Mouse (Mus musculus): ENCODE measurements around the gene Olfr1036. TPM values are rescaled to one million over a fixed set of nuclear protein-coding genes. Genes with fewer than 3 reads are reported as not detected.
"Not testable (repeated sequence)": the region's sequence is repeated elsewhere in the genome, so short reads cannot be mapped to it uniquely, and the experiment has no call there.

The Olfr1036 gene
- not detected in 2 replicates for polyA plus RNA-seq (2014; fragmentation: Nextera tagmentation; extraction: Ambion mirVana)

DNA sequence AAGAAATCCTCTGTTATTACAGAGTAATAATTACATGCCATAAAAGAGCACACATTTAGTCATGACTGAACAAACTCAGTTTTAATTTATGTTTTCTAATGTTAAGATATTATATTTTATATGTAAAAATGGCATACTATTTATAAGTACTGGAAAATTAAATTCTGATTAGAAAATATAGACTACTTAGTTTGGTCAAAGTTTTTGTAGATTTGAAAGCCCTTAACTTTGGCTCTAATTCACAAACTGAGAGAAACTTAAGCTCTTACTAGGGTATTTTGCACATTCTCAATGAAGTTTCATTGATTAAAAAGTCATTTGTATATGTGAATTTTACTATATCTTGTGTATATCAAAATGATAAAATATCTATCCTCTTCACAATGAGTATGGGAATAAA is at the start of gene Olfr1036:
Gene Olfr1036 (plus strand): TSS at position 301 of the 400 bp plus-strand sequence.
- not testable (repeated sequence) for H3K4me2 ChIP-seq (ENCODE audit: low read length); H3K27ac ChIP-seq (ENCODE audit: low read depth, low read length); H3K9ac ChIP-seq (ENCODE audit: low read length); DNase-seq (ENCODE audit: low spot score); H3K4me1 ChIP-seq (ENCODE audit: control insufficient read depth, insufficient read depth, low read length); H3K4me3 ChIP-seq (ENCODE audit: low read depth, low read length); H3K36me3 ChIP-seq (ENCODE audit: control insufficient read depth, insufficient read depth, low read length); H3K9me3 ChIP-seq (replicated peaks; ENCODE audit: control insufficient read depth, low read length); ATAC-seq; H3K27me3 ChIP-seq (replicated peaks; ENCODE audit: control insufficient read depth, insufficient read depth, low read length)

DNA sequence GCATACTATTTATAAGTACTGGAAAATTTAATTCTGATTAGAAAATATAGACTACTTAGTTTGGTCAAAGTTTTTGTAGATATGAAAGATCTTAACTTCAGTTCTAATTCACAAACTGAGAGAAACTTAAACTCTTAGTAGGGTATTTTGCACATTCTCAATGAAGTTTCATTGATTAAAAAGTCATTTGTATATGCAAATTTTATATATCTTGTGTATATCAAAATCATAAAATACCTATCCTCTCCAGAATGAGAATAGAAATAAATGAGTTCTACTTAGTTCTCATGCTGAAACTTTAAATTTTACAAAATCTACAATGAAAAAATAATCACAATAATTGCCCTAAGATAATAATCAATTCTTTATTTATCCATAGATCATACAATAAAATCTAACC is 28.2 kb upstream of the Olfr1036 start, which contains the start of gene Olfr1034:
Gene Olfr1034 (plus strand): TSS at position 301 of the 400 bp plus-strand sequence.
- Histone ChIP-seq H3K9ac (ENCODE audit: low read length) (no peak within 1 kb of the TSS), H3K9me3 (replicated peaks; ENCODE audit: control insufficient read depth, low read length) (no peaks in the 10 kb centered on the region), H3K4me1 (ENCODE audit: control insufficient read depth, insufficient read depth, low read length) (no peaks in the 10 kb centered on the region), H3K27ac (ENCODE audit: low read depth, low read length) (no peak within 1 kb of the TSS), H3K4me2 (ENCODE audit: low read length) (no peak within 1 kb of the TSS), H3K4me3 (ENCODE audit: low read depth, low read length) (no peak within 1 kb of the TSS), H3K36me3 (ENCODE audit: control insufficient read depth, insufficient read depth, low read length) (no peaks in the 10 kb centered on the region), H3K27me3 (replicated peaks; ENCODE audit: control insufficient read depth, insufficient read depth, low read length) (no peaks in the 10 kb centered on the region)
- ATAC-seq, result no peak
- no peak for DNase-seq (ENCODE audit: low spot score)

DNA sequence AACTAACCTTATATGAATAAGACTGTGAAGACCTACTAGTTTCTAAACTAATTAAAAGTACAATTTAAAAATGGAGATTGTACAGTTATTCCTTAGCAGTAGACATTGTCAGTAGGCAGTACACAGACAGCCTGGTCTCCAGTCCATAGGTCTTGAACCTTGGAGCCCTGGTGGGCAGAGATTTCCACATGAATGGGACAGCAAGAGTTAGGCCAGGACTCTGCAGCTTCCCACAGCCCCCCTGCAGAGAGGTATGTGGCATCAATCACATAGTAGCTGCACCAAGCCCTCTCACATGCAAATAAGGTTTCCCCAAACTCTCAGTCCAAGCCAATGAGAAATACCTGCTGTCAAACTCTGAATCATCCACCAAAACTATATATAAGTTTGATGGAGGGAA is 23.0 kb upstream of the Olfr1036 start:
- not testable (repeated sequence) for H3K27me3 ChIP-seq (replicated peaks; ENCODE audit: control insufficient read depth, insufficient read depth, low read length); H3K4me2 ChIP-seq (ENCODE audit: low read length); ATAC-seq

DNA sequence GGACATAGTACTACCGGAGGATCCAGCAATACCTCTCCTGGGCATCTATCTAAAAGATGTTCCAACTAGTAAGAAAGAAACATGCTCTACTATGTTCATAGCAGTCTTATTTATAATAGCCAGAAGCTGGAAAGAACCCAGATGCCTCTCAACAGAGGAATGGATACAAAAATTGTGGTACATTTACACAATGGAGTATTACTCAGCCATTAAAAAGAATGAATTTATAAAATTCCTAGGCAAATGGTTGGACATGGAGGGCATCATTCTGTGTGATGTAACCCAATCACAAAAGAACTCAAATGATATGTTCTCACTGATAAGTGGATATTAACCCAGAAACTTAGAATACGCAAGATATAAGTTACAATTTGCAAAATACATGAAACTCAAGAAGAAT is 10.0 kb upstream of the Olfr1036 start:
- not testable (repeated sequence) for H3K27ac ChIP-seq (ENCODE audit: low read depth, low read length); H3K27me3 ChIP-seq (replicated peaks; ENCODE audit: control insufficient read depth, insufficient read depth, low read length); H3K4me1 ChIP-seq (ENCODE audit: control insufficient read depth, insufficient read depth, low read length); ATAC-seq; H3K4me2 ChIP-seq (ENCODE audit: low read length); DNase-seq (ENCODE audit: low spot score); H3K4me3 ChIP-seq (ENCODE audit: low read depth, low read length); H3K9me3 ChIP-seq (replicated peaks; ENCODE audit: control insufficient read depth, low read length); H3K9ac ChIP-seq (ENCODE audit: low read length); H3K36me3 ChIP-seq (ENCODE audit: control insufficient read depth, insufficient read depth, low read length)
- WGBS, result 96% methylated on average over 2 of the region's 2 CpGs

More for the DNA sequence above, 23.0 kb upstream of the Olfr1036 start:
- not testable (repeated sequence) for DNase-seq (ENCODE audit: low spot score); H3K27ac ChIP-seq (ENCODE audit: low read depth, low read length); H3K4me1 ChIP-seq (ENCODE audit: control insufficient read depth, insufficient read depth, low read length); H3K36me3 ChIP-seq (ENCODE audit: control insufficient read depth, insufficient read depth, low read length); H3K4me3 ChIP-seq (ENCODE audit: low read depth, low read length); H3K9me3 ChIP-seq (replicated peaks; ENCODE audit: control insufficient read depth, low read length); H3K9ac ChIP-seq (ENCODE audit: low read length)

DNA sequence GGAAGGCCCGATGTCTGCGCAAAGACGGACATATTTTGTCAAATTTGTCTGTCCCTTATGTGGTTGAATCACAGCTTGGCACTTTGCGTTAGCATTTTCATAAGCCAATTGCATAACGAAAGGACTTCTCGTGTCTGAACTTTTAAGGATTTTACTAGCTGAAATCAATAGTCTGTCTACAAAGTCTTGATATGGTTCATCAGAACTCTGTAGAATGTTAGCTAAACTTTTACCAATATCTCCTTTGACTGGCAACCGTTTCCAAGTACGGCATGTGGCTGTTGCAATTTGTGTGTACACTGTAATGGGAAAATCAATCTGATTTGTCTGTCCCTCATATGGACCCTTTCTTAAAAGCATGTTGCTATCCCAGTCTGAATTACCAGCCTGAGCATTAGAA is 3.6 kb upstream of the Olfr1036 start:
- no peak overlapping the region for H3K4me3 ChIP-seq (ENCODE audit: low read depth, low read length)
- H3K27ac ChIP-seq (ENCODE audit: low read depth, low read length), result no peak overlapping the region
- no peak overlapping the region for H3K9ac ChIP-seq (ENCODE audit: low read length)
- 96% methylated on average over 8 of the region's 8 CpGs for WGBS
- H3K9me3 ChIP-seq (replicated peaks; ENCODE audit: control insufficient read depth, low read length), result no peaks in the 10 kb centered on the region
- no peak overlapping the region for H3K4me2 ChIP-seq (ENCODE audit: low read length)
- no peak for DNase-seq (ENCODE audit: low spot score)
- no peaks in the 10 kb centered on the region for H3K27me3 ChIP-seq (replicated peaks; ENCODE audit: control insufficient read depth, insufficient read depth, low read length)
- H3K36me3 ChIP-seq (ENCODE audit: control insufficient read depth, insufficient read depth, low read length), result no peaks in the 10 kb centered on the region
- ATAC-seq, result no peak
- no peaks in the 10 kb centered on the region for H3K4me1 ChIP-seq (ENCODE audit: control insufficient read depth, insufficient read depth, low read length)

DNA sequence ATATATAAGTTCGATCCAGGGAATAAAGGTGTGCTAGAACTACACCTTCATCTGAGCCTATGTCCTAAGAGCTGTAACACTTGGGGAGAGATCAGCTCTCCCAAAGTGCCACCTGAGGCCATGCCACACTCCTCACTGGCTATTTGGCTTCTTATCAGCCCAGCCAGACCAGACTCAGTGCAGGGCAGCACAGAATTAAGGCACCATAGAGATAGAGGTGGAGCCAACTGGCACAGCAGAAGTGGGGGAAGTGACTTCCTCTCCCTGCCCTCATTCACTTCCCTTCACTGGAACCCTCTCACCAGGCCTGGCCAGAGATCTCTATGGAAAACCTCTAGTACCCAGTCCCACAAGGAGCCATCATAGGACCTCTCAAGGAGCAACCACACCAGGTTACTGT is 6.7 kb downstream of the Olfr1036 start:
- H3K9me3 ChIP-seq (replicated peaks; ENCODE audit: control insufficient read depth, low read length); H3K27me3 ChIP-seq (replicated peaks; ENCODE audit: control insufficient read depth, insufficient read depth, low read length); ATAC-seq; H3K27ac ChIP-seq (ENCODE audit: low read depth, low read length); H3K36me3 ChIP-seq (ENCODE audit: control insufficient read depth, insufficient read depth, low read length); H3K9ac ChIP-seq (ENCODE audit: low read length); H3K4me2 ChIP-seq (ENCODE audit: low read length); DNase-seq (ENCODE audit: low spot score); H3K4me1 ChIP-seq (ENCODE audit: control insufficient read depth, insufficient read depth, low read length); H3K4me3 ChIP-seq (ENCODE audit: low read depth, low read length): not testable (repeated sequence)
- 84% methylated on average over 1 of the region's 1 CpGs for WGBS

DNA sequence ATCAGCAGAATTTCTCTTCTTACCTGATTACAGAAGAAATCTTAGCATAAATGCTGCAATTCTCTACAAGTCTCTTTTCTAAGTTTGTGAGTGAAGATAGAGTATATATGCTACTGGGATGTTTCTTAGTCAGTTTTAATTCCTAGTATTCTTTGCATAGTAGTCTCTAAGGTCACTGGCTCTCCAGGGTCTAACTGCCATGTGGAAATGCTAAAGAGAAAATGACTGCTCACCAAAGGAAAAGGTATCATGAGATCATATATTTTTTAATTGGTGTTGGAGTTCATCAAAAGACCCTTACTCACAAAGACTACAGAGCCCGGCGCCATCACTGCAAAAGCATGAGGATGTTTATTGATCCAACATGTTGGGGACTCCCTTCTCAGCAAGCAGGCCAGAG is 13.5 kb downstream of the Olfr1036 start, which contains the start of gene Olfr1037:
Gene Olfr1037 (minus strand): TSS at position 101 of the 400 bp plus-strand sequence.
- Histone ChIP-seq H3K4me1 (ENCODE audit: control insufficient read depth, insufficient read depth, low read length) (no peaks in the 10 kb centered on the region), H3K9ac (ENCODE audit: low read length) (no peak within 1 kb of the TSS), H3K27ac (ENCODE audit: low read depth, low read length) (no peak within 1 kb of the TSS), H3K4me2 (ENCODE audit: low read length) (no peak within 1 kb of the TSS), H3K27me3 (replicated peaks; ENCODE audit: control insufficient read depth, insufficient read depth, low read length) (no peaks in the 10 kb centered on the region), H3K36me3 (ENCODE audit: control insufficient read depth, insufficient read depth, low read length) (no peaks in the 10 kb centered on the region), H3K4me3 (ENCODE audit: low read depth, low read length) (no peak within 1 kb of the TSS), H3K9me3 (replicated peaks; ENCODE audit: control insufficient read depth, low read length) (no peaks in the 10 kb centered on the region)
- WGBS, result 99% methylated on average over 2 of the region's 2 CpGs
- ATAC-seq, result no peak
- no peak for DNase-seq (ENCODE audit: low spot score)

Other genes starting within 250 kb of the Olfr1036 start
- gene Olfr1019, start 228.5 kb upstream of the Olfr1036 start, polyA plus RNA-seq (2014; fragmentation: Nextera tagmentation; extraction: Ambion mirVana), result not detected in 2 replicates
- gene Olfr1020, start 227.0 kb upstream of the Olfr1036 start, polyA plus RNA-seq (2014; fragmentation: Nextera tagmentation; extraction: Ambion mirVana), result not detected in 2 replicates
- gene Olfr1022, start 205.4 kb upstream of the Olfr1036 start, polyA plus RNA-seq (2014; fragmentation: Nextera tagmentation; extraction: Ambion mirVana), result not detected in 2 replicates
- gene Olfr1023, start 188.4 kb upstream of the Olfr1036 start, polyA plus RNA-seq (2014; fragmentation: Nextera tagmentation; extraction: Ambion mirVana), result not detected in 2 replicates
- gene Olfr1024, start 168.9 kb upstream of the Olfr1036 start, polyA plus RNA-seq (2014; fragmentation: Nextera tagmentation; extraction: Ambion mirVana), result not detected in 2 replicates
- not detected in 2 replicates for gene Olfr1025-ps1, start 158.8 kb upstream of the Olfr1036 start, polyA plus RNA-seq (2014; fragmentation: Nextera tagmentation; extraction: Ambion mirVana)
- not detected in 2 replicates for gene Olfr1026, start 152.4 kb upstream of the Olfr1036 start, polyA plus RNA-seq (2014; fragmentation: Nextera tagmentation; extraction: Ambion mirVana)
- gene Olfr1028, start 123.6 kb upstream of the Olfr1036 start, polyA plus RNA-seq (2014; fragmentation: Nextera tagmentation; extraction: Ambion mirVana), result not detected in 2 replicates
- not detected in 2 replicates for gene Olfr1029, start 100.1 kb upstream of the Olfr1036 start, polyA plus RNA-seq (2014; fragmentation: Nextera tagmentation; extraction: Ambion mirVana)
- not detected in 2 replicates for gene Olfr1030, start 94.7 kb upstream of the Olfr1036 start, polyA plus RNA-seq (2014; fragmentation: Nextera tagmentation; extraction: Ambion mirVana)
- gene Olfr1031, start 83.7 kb upstream of the Olfr1036 start, polyA plus RNA-seq (2014; fragmentation: Nextera tagmentation; extraction: Ambion mirVana), result not detected in 2 replicates
- not detected in 2 replicates for gene Olfr1032, start 68.5 kb upstream of the Olfr1036 start, polyA plus RNA-seq (2014; fragmentation: Nextera tagmentation; extraction: Ambion mirVana)
- gene Olfr1033, start 53.4 kb upstream of the Olfr1036 start, polyA plus RNA-seq (2014; fragmentation: Nextera tagmentation; extraction: Ambion mirVana), result not detected in 2 replicates
- gene Olfr1034, start 28.1 kb upstream of the Olfr1036 start, polyA plus RNA-seq (2014; fragmentation: Nextera tagmentation; extraction: Ambion mirVana), result not detected in 2 replicates
- not detected in 2 replicates for gene Olfr1037, start 13.4 kb downstream of the Olfr1036 start, polyA plus RNA-seq (2014; fragmentation: Nextera tagmentation; extraction: Ambion mirVana)
- not detected in 2 replicates for gene Olfr1039, start 61.9 kb downstream of the Olfr1036 start, polyA plus RNA-seq (2014; fragmentation: Nextera tagmentation; extraction: Ambion mirVana)
- gene Olfr1040, start 72.7 kb downstream of the Olfr1036 start, polyA plus RNA-seq (2014; fragmentation: Nextera tagmentation; extraction: Ambion mirVana), result not detected in 2 replicates
- not detected in 2 replicates for gene Olfr1042, start 87.8 kb downstream of the Olfr1036 start, polyA plus RNA-seq (2014; fragmentation: Nextera tagmentation; extraction: Ambion mirVana)
- not detected in 2 replicates for gene Olfr1043, start 93.5 kb downstream of the Olfr1036 start, polyA plus RNA-seq (2014; fragmentation: Nextera tagmentation; extraction: Ambion mirVana)
- gene Olfr1044, start 103.8 kb downstream of the Olfr1036 start, polyA plus RNA-seq (2014; fragmentation: Nextera tagmentation; extraction: Ambion mirVana), result not detected in 2 replicates
- not detected in 2 replicates for gene Olfr52, start 111.7 kb downstream of the Olfr1036 start, polyA plus RNA-seq (2014; fragmentation: Nextera tagmentation; extraction: Ambion mirVana)
- gene Olfr1045, start 129.0 kb downstream of the Olfr1036 start, polyA plus RNA-seq (2014; fragmentation: Nextera tagmentation; extraction: Ambion mirVana), result not detected in 2 replicates
- gene Olfr1046, start 145.3 kb downstream of the Olfr1036 start, polyA plus RNA-seq (2014; fragmentation: Nextera tagmentation; extraction: Ambion mirVana), result not detected in 2 replicates
- not detected in 2 replicates for gene Olfr1047, start 157.4 kb downstream of the Olfr1036 start, polyA plus RNA-seq (2014; fragmentation: Nextera tagmentation; extraction: Ambion mirVana)
- not detected in 2 replicates for gene Olfr1048, start 166.3 kb downstream of the Olfr1036 start, polyA plus RNA-seq (2014; fragmentation: Nextera tagmentation; extraction: Ambion mirVana)
- gene Olfr1049, start 184.3 kb downstream of the Olfr1036 start, polyA plus RNA-seq (2014; fragmentation: Nextera tagmentation; extraction: Ambion mirVana), result not detected in 2 replicates
- gene Olfr1051, start 205.1 kb downstream of the Olfr1036 start, polyA plus RNA-seq (2014; fragmentation: Nextera tagmentation; extraction: Ambion mirVana), result not detected in 2 replicates
- gene Olfr1052, start 218.5 kb downstream of the Olfr1036 start, polyA plus RNA-seq (2014; fragmentation: Nextera tagmentation; extraction: Ambion mirVana), result not detected in 2 replicates
- not detected in 2 replicates for gene Olfr1053, start 241.3 kb downstream of the Olfr1036 start, polyA plus RNA-seq (2014; fragmentation: Nextera tagmentation; extraction: Ambion mirVana)